Mouse (Mus musculus) liver, embryonic 16.5 days (tissue): ENCODE measurements at regions not wholly inside any gene's neighbourhood (a gene's known extent, or its start where the extent isn't known, plus 50 kb on each side); places are given as distances from the start of the nearest gene placed in this dataset.

ENCODE experiments used
- ATAC-seq: fragments of 200-750 bp; cut with Nextera tagmentation; 2 replicates; pipeline ENCODE4 v1.8.0; 2017; ENCODE audit warnings: low read depth, mild to moderate bottlenecking, moderate number of reproducible peaks, moderate library complexity
- H3K27ac ChIP-seq: fragments of 300-500 bp; sonication (generic); 2 replicates; pipeline ENCODE4 v1.5.1; 2014; ENCODE audit warnings: mild to moderate bottlenecking, low read length
- H3K27me3 ChIP-seq: fragments of 300-500 bp; sonication (generic); 2 replicates; pipeline ENCODE4 v1.6.1; 2014; ENCODE audit warnings: low read depth, low read length, mixed read lengths; ENCODE audit not compliant: control insufficient read depth, insufficient read depth
- H3K36me3 ChIP-seq: fragments of 300-500 bp; sonication (generic); 2 replicates; pipeline ENCODE4 v1.6.1; 2014; ENCODE audit warnings: mild to moderate bottlenecking; ENCODE audit not compliant: control insufficient read depth, insufficient read depth
- H3K4me1 ChIP-seq: fragments of 300-500 bp; sonication (generic); 2 replicates; pipeline ENCODE4 v1.6.1; 2014; ENCODE audit warnings: low read depth, low read length, mixed read lengths; ENCODE audit not compliant: control insufficient read depth
- H3K4me2 ChIP-seq: fragments of 300-500 bp; sonication (generic); 2 replicates; pipeline ENCODE4 v1.6.1; 2014; ENCODE audit warnings: low read depth, low read length, mixed read lengths
- H3K4me3 ChIP-seq: fragments of 300-500 bp; sonication (generic); 2 replicates; pipeline ENCODE4 v1.5.1; 2014; ENCODE audit warnings: low read depth, mild to moderate bottlenecking, low read length
- H3K9ac ChIP-seq: fragments of 300-500 bp; sonication (generic); 2 replicates; pipeline ENCODE4 v1.6.1; 2014; ENCODE audit warnings: low read depth, low read length
- H3K9me3 ChIP-seq: fragments of 300-500 bp; sonication (generic); replicated peaks from 2 replicates; pipeline ENCODE4 v1.6.1; 2016; ENCODE audit warnings: low read length; ENCODE audit not compliant: control insufficient read depth
- WGBS: fragments of 180-500 bp; shearing (Covaris S2); extraction: QIAGEN DNeasy Blood & Tissue Kit; methylation state at CpG from one replicate; pipeline ENCODE4 v1.1.7; 2014; ENCODE audit not compliant: insufficient replicate concordance; 5-methylcytosine and 5-hydroxymethylcytosine counted together

GRCm38 (mm10) chr4:25364402-25364801, 82.8 kb upstream of the Ufl1 start:
- no peak overlapping the region for H3K4me2 ChIP-seq
- H3K4me3 ChIP-seq: no peak overlapping the region
- H3K27ac ChIP-seq: no peak overlapping the region
- no peaks in the 10 kb centered on the region for H3K36me3 ChIP-seq
- H3K9me3 ChIP-seq: no peaks in the 10 kb centered on the region
- H3K9ac ChIP-seq: no peak overlapping the region
- no peaks in the 10 kb centered on the region for H3K4me1 ChIP-seq
- ATAC-seq: no peak
- H3K27me3 ChIP-seq: no peaks in the 10 kb centered on the region

DNA sequence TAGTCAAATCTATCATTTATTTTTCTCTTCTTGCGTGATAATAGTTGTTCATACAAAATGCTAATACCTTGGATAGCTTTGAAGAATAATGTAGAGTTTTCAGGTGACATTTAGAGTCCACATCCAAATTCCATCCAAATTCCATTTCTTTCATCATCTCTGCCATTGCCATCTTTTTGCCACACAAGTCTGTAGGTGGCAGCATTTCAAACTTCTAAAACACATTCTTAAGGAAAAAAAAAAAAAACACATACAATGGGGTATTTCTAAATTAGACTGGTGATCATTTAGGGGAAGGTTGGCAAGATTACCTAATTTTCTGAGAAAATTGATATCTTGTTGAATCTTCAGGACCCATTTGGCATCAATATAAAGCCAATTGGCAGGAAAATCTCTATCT, 56.0 kb upstream of the Ufl1 start:
- H3K9me3 ChIP-seq: no peaks in the 10 kb centered on the region
- H3K4me3 ChIP-seq: no peak overlapping the region
- no peaks in the 10 kb centered on the region for H3K36me3 ChIP-seq
- H3K9ac ChIP-seq: no peak overlapping the region
- no peaks in the 10 kb centered on the region for H3K4me1 ChIP-seq
- H3K4me2 ChIP-seq: no peak overlapping the region
- 66% methylated on average over 1 of the region's 1 CpGs for WGBS
- no peak for ATAC-seq
- no peak overlapping the region for H3K27ac ChIP-seq
- no peaks in the 10 kb centered on the region for H3K27me3 ChIP-seq
